Mouse (Mus musculus): ENCODE measurements around the gene Itga9. TPM values are rescaled to one million over a fixed set of nuclear protein-coding genes. Genes with fewer than 3 reads are reported as not detected.

Gene Itga9
- polyA plus RNA-seq, 1 experiment = 1.6 TPM

- H3K4me3 ChIP-seq (replicated peaks; ENCODE audit: insufficient read depth, low read depth, low read length) = no peak overlapping the region
- H3K27ac ChIP-seq (ENCODE audit: insufficient read depth, low read length) = no peak overlapping the region
- H3K27me3 ChIP-seq (ENCODE audit: control insufficient read depth, insufficient read depth, low read length) = no peaks in the 10 kb centered on the region
- DNase-seq = no peak
- WGBS = 90% methylated on average over 6 of the region's 6 CpGs
- TF ChIP-seq POLR2A (IDR thresholded peaks at IDR 0.05; ENCODE audit: borderline replicate concordance, insufficient read depth, low read length) (no peak), CTCF (IDR thresholded peaks at IDR 0.05; ENCODE audit: borderline replicate concordance, insufficient read depth, low read depth, low read length) (no peak)
- H3K4me1 ChIP-seq (ENCODE audit: control insufficient read depth, insufficient read depth, low read length) = no peaks in the 10 kb centered on the region
Measured at GRCm38 (mm10) chr9:118681506-118681905, 75.0 kb downstream of the Itga9 start.

GRCm38 (mm10) chr9:118682154-118682553, 75.7 kb downstream of the Itga9 start:
- H3K4me1 ChIP-seq (ENCODE audit: control insufficient read depth, insufficient read depth, low read length) = no peaks in the 10 kb centered on the region
- no peak overlapping the region for H3K4me3 ChIP-seq (replicated peaks; ENCODE audit: insufficient read depth, low read depth, low read length)
- no peak overlapping the region for H3K27ac ChIP-seq (ENCODE audit: insufficient read depth, low read length)
- DNase-seq = no peak
- 45% methylated on average over 8 of the region's 8 CpGs for WGBS
- no peak for TF ChIP-seq POLR2A (IDR thresholded peaks at IDR 0.05; ENCODE audit: borderline replicate concordance, insufficient read depth, low read length)
- TF ChIP-seq CTCF (IDR thresholded peaks at IDR 0.05; ENCODE audit: borderline replicate concordance, insufficient read depth, low read depth, low read length) = no peak
- no peaks in the 10 kb centered on the region for H3K27me3 ChIP-seq (ENCODE audit: control insufficient read depth, insufficient read depth, low read length)

GRCm38 (mm10) chr9:118683507-118683906, 77.0 kb downstream of the Itga9 start:
- H3K27me3 ChIP-seq (ENCODE audit: control insufficient read depth, insufficient read depth, low read length) = no peaks in the 10 kb centered on the region
- TF ChIP-seq POLR2A (IDR thresholded peaks at IDR 0.05; ENCODE audit: borderline replicate concordance, insufficient read depth, low read length) = no peak
- no peak for TF ChIP-seq CTCF (IDR thresholded peaks at IDR 0.05; ENCODE audit: borderline replicate concordance, insufficient read depth, low read depth, low read length)
- 97% methylated on average over 7 of the region's 7 CpGs for WGBS
- no peak for DNase-seq
- H3K4me3 ChIP-seq (replicated peaks; ENCODE audit: insufficient read depth, low read depth, low read length) = no peak overlapping the region
- no peaks in the 10 kb centered on the region for H3K4me1 ChIP-seq (ENCODE audit: control insufficient read depth, insufficient read depth, low read length)
- H3K27ac ChIP-seq (ENCODE audit: insufficient read depth, low read length) = no peak overlapping the region

DNA sequence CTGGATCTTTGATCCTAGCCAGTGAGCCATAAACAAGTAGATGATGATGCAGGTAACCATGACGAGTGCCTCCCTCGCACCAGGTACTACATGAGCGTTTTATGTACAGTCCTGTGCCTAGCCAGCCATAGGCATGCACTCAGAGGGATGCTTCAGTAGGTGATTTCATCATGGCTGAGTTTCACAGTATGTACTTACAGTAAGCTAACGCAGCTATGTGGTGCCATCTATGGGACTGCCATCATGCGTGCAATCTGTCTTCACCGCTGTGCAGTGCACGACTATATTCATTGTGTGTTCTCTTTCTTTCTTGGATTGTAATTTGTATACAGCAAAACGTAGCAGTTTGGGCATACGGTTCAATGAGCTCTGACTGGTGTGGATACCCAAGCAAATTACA, 77.9 kb downstream of the Itga9 start:
- WGBS = 87% methylated on average over 9 of the region's 9 CpGs
- H3K27me3 ChIP-seq (ENCODE audit: control insufficient read depth, insufficient read depth, low read length) = no peaks in the 10 kb centered on the region
- no peak overlapping the region for H3K4me3 ChIP-seq (replicated peaks; ENCODE audit: insufficient read depth, low read depth, low read length)
- peaks cover 3% of the 10 kb centered on the region; the same call in 1 of the 2 replicates for H3K4me1 ChIP-seq (ENCODE audit: control insufficient read depth, insufficient read depth, low read length)
- TF ChIP-seq POLR2A (IDR thresholded peaks at IDR 0.05; ENCODE audit: borderline replicate concordance, insufficient read depth, low read length) (no peak), CTCF (IDR thresholded peaks at IDR 0.05; ENCODE audit: borderline replicate concordance, insufficient read depth, low read depth, low read length) (0 out of 2 replicates have a peak, but pooled peaks have one; percentile 4)
- H3K27ac ChIP-seq (ENCODE audit: insufficient read depth, low read length) = no peak overlapping the region
- DNase-seq = no peak

DNA sequence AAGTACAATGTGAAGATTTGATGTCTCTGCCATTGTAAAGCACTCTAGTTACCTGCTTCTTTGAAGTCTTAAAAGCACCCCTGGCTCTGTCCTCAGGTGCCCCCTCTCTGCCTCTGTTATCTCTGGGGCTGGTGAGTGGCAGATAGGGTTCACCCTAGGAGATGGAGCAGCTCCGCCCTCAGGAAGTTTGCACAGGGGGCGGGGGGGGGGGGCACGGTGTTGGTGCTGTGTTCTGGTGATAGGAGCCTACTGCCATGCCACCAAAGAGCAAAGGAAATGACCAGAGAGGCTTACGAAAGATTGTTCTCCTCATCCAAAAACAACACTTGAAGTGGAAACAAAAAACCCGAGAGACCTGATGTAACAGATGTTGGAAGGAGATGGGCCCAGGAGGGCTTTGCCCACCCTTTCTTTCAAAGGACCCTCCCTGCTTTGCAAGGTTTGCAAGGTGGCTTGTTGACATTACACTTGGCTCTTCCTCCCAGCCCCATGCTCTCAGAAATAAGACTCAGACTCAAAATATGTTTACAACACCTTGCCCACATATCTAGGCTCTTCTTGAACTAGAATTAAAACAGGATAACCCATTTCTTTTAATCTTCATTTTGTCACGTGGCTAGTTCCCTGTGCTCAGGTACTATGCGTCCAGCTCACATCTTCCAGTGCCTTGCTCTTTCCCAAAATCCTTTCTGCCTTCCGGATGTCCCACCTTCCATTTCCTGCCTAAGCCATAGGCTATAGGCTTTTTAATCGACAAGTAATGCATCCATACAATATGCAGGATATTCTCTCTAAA, 79.9 kb downstream of the Itga9 start:
- 76% methylated on average over 9 of the region's 9 CpGs for WGBS

GRCm38 (mm10) chr9:118688248-118688647, 81.8 kb downstream of the Itga9 start:
- Histone ChIP-seq H3K27me3 (ENCODE audit: control insufficient read depth, insufficient read depth, low read length) (no peaks in the 10 kb centered on the region), H3K4me3 (replicated peaks; ENCODE audit: insufficient read depth, low read depth, low read length) (no peak overlapping the region), H3K4me1 (ENCODE audit: control insufficient read depth, insufficient read depth, low read length) (peaks cover 5% of the 10 kb centered on the region; the same call in 1 of the 2 replicates), H3K27ac (ENCODE audit: insufficient read depth, low read length) (no peak overlapping the region)
- 77% methylated on average over 4 of the region's 4 CpGs for WGBS
- TF ChIP-seq CTCF (IDR thresholded peaks at IDR 0.05; ENCODE audit: borderline replicate concordance, insufficient read depth, low read depth, low read length) (no peak), POLR2A (IDR thresholded peaks at IDR 0.05; ENCODE audit: borderline replicate concordance, insufficient read depth, low read length) (no peak)
- DNase-seq = no peak

More for the DNA sequence above, 79.9 kb downstream of the Itga9 start:
- Histone ChIP-seq H3K4me3 (replicated peaks; ENCODE audit: insufficient read depth, low read depth, low read length) (no peak overlapping the region), H3K27me3 (ENCODE audit: control insufficient read depth, insufficient read depth, low read length) (no peaks in the 10 kb centered on the region), H3K27ac (ENCODE audit: insufficient read depth, low read length) (no peak overlapping the region), H3K4me1 (ENCODE audit: control insufficient read depth, insufficient read depth, low read length) (peaks cover 5% of the 10 kb centered on the region; the same call in 1 of the 2 replicates)
- TF ChIP-seq CTCF (IDR thresholded peaks at IDR 0.05; ENCODE audit: borderline replicate concordance, insufficient read depth, low read depth, low read length) (no peak), POLR2A (IDR thresholded peaks at IDR 0.05; ENCODE audit: borderline replicate concordance, insufficient read depth, low read length) (no peak)
- no peak for DNase-seq

- peaks cover 7% of the 10 kb centered on the region for H3K4me1 ChIP-seq (ENCODE audit: control insufficient read depth, insufficient read depth, low read length)
- no peak for DNase-seq
- no peak for TF ChIP-seq CTCF (IDR thresholded peaks at IDR 0.05; ENCODE audit: borderline replicate concordance, insufficient read depth, low read depth, low read length)
- no peak for TF ChIP-seq POLR2A (IDR thresholded peaks at IDR 0.05; ENCODE audit: borderline replicate concordance, insufficient read depth, low read length)
- no peak overlapping the region for H3K4me3 ChIP-seq (replicated peaks; ENCODE audit: insufficient read depth, low read depth, low read length)
- H3K27ac ChIP-seq (ENCODE audit: insufficient read depth, low read length) = no peak overlapping the region
- H3K27me3 ChIP-seq (ENCODE audit: control insufficient read depth, insufficient read depth, low read length) = no peaks in the 10 kb centered on the region
- 32% methylated on average over 14 of the region's 14 CpGs for WGBS
Measured at GRCm38 (mm10) chr9:118688921-118689451, 82.5 kb downstream of the Itga9 start.

DNA sequence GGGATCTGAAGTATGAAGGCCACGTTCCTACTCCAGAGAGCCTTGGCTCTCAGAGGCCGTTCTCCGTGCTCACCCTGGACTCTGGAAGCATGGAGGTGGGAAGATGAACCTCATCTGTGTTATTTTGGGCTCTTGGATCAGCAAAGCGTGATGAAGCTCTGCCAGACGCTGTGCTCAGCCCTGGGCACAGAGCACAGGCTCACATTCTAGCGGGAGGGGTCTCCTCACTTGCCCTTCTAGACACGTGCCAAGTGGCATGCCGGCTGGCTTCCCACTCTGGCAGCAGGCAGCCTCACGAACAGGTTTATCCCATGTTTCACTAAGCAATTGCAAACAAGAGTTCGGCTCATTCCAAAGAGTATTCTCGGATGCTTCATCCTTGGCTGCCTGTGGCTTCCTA, 86.8 kb downstream of the Itga9 start:
- 12% methylated on average over 11 of the region's 11 CpGs for WGBS
- TF ChIP-seq CTCF (IDR thresholded peaks at IDR 0.05; ENCODE audit: borderline replicate concordance, insufficient read depth, low read depth, low read length) (no peak), POLR2A (IDR thresholded peaks at IDR 0.05; ENCODE audit: borderline replicate concordance, insufficient read depth, low read length) (no peak)
- no peak overlapping the region for H3K27ac ChIP-seq (ENCODE audit: insufficient read depth, low read length)
- peak; percentile 58 to 79 for DNase-seq
- no peaks in the 10 kb centered on the region for H3K27me3 ChIP-seq (ENCODE audit: control insufficient read depth, insufficient read depth, low read length)
- H3K4me3 ChIP-seq (replicated peaks; ENCODE audit: insufficient read depth, low read depth, low read length) = no peak overlapping the region
- peaks cover 7% of the 10 kb centered on the region for H3K4me1 ChIP-seq (ENCODE audit: control insufficient read depth, insufficient read depth, low read length)
